Mouse (Mus musculus): ENCODE measurements around the gene Pdcd1lg2. TPM values are rescaled to one million over a fixed set of nuclear protein-coding genes. Genes with fewer than 3 reads are reported as not detected.
"Not testable (repeated sequence)": the region's sequence is repeated elsewhere in the genome, so short reads cannot be mapped to it uniquely, and the experiment has no call there.

Gene Pdcd1lg2
- total RNA-seq, 2 experiments from 2014 or later: not detected

GRCm38 (mm10) chr19:29379839-29380603 is 30.7 kb upstream of the Pdcd1lg2 start:
- intact Hi-C loops (cut with DNase I): no loop called here
- DNase-seq: no peak

DNA sequence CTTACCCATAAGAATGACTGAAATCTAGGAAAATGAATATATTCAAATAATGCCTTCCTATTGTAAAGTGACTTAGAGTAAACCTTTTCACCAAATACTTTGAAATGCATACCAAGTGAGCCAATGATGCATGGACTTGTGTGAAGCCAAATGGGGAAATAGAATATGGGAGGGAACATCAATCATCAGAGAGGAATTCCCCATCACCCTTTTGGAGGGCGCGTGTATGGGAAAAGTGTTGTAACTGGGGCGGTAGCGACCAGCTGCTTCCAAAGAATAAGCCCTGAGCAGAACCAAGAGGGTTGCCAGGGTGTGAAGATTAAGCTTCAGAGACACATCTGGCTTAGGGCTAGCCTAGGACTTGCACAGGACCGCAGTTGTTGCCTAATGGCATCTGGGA is 27.4 kb upstream of the Pdcd1lg2 start:
- intact Hi-C loops (cut with DNase I): no loop called here
- DNase-seq: no peak

- intact Hi-C loops (cut with DNase I): no loop called here
- DNase-seq: no peak
Measured at GRCm38 (mm10) chr19:29384412-29384811, 26.3 kb upstream of the Pdcd1lg2 start.

DNA sequence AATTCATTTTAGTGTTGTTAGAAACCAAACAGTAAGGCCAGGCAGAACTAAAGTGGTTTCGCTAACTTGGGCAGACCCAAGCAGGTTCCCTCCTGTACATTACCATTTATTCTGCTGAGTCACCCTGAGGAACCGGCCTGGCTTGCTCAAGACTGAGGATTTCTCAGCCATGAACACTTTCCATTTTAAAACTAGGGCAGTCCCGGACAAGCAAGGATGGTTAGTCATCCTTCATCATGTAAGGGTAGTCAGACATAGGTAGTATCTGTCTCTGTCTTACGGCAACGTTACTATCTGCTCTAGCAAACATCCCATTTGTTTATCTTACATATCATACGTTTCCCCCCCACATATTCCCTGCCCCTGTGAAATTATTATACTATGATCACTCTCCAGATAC is 25.7 kb upstream of the Pdcd1lg2 start:
- no peak for DNase-seq
- intact Hi-C loops (cut with DNase I): no loop called here

GRCm38 (mm10) chr19:29385822-29386221 is 24.9 kb upstream of the Pdcd1lg2 start:
- DNase-seq: no peak
- intact Hi-C loops (cut with DNase I): no loop called here

- intact Hi-C loops (cut with DNase I): no loop called here
- no peak for DNase-seq
Measured at GRCm38 (mm10) chr19:29388818-29389217, 21.9 kb upstream of the Pdcd1lg2 start.

DNA sequence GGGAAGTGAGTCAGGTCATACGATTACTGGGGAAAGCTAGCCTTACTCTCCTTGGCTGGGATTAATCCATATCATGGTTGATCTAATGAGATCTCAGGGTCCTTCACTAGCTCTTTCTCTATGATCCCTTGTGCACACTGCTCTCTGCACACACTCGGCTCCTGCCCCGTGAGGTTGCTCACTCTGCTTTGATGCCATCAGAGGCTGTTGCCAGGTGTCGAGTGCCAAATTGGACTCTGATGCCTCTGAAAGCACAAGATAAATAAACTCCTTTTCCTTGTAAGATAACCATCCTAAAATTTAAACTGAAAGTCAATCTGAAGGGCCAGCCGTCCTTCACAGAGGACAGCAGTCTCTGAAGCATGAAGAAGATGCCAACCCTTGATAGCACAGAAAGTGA is 20.2 kb upstream of the Pdcd1lg2 start:
- intact Hi-C loops (cut with DNase I): no loop called here
- no peak for DNase-seq

- no peak for DNase-seq
- intact Hi-C loops (cut with DNase I): no loop called here
Measured at GRCm38 (mm10) chr19:29391279-29391678, 19.4 kb upstream of the Pdcd1lg2 start.

DNA sequence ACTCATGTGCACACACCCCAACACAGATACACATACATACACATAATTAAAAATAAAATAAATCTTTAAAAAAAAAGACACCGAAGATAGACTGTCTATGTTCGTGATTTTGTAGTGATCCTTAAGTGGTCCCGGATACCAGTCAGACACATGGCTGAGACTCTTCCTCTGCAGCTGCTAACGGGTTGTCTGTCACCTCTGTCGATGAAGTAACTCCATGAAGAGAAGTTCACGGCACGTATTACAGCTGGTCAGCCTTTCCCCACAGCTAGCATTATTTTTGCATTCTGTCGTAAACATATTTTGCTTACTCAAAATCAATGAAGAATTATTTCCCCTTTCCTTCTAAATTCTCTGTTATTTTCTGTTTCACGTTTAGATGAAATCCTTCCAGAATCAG is 17.4 kb upstream of the Pdcd1lg2 start:
- no peak for DNase-seq
- intact Hi-C loops (cut with DNase I): no loop called here

GRCm38 (mm10) chr19:29394721-29395120 is 16.0 kb upstream of the Pdcd1lg2 start:
- no peak for DNase-seq
- intact Hi-C loops (cut with DNase I): no loop called here

GRCm38 (mm10) chr19:29396353-29396752 is 14.4 kb upstream of the Pdcd1lg2 start:
- no peak for DNase-seq

DNA sequence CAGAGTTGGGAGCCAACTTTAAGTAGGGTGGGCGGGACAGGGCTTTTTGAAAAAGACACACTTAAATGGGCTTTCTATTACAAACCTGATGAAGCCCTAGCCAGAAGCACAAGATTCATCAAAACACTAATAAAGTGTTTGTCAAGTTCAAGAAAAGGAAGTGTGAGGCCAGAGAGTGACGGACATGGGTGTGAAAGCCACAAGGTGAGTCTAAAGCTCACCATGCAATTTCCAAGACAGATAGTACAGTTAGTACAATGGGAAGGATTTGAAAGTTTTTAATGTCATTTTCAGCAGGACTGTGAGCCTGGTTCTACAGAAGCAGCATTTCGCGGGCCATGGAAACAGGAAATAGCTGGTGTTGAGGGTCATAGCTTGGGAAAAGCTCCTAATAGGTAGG is 10.9 kb upstream of the Pdcd1lg2 start:
- no peak for DNase-seq
- intact Hi-C loops (cut with DNase I): no loop called here

More at GRCm38 (mm10) chr19:29396353-29396752, 14.4 kb upstream of the Pdcd1lg2 start:
- intact Hi-C loops (cut with DNase I): no loop called here

DNA sequence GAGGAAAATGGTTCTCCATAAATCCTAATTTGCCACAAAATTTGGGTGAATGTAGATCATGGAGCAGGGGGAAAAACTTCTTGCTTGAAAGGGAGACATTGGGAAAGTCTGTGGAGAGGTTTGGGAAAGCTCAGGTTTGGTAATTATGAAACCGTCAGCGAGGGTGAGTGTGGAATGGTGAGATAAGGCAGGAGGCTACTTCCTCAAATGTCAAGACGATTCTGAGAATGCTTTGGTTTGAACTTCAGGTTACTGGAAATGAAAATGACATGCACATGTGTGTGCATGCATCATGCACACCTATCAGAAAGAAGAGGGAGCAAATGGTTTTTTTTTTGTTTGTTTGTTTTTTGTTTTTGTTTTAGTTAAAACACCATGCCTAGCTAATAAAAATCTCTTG is 10.3 kb upstream of the Pdcd1lg2 start:
- no peak for DNase-seq
- intact Hi-C loops (cut with DNase I): no loop called here

DNA sequence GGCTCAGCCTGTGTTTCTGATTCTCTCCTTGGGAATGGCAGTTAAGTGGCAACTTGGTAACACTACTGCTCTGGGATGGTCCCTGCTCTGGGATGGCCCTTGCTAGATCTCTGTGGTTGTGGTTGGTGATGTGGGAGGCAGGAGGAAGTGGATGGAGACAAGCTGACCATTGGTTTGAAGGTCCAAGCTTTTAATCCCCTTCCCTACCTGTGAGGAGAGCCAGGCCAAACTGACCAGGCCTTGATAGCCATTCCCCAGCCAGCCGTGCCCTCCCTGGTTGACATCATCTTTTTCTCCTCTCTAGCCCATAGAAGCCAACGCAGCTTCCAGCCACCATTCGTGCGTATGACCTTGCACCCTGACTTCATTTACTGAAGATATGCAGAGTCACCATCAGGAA is 8.1 kb upstream of the Pdcd1lg2 start:
- intact Hi-C loops (cut with DNase I): no loop called here
- DNase-seq: no peak

DNA sequence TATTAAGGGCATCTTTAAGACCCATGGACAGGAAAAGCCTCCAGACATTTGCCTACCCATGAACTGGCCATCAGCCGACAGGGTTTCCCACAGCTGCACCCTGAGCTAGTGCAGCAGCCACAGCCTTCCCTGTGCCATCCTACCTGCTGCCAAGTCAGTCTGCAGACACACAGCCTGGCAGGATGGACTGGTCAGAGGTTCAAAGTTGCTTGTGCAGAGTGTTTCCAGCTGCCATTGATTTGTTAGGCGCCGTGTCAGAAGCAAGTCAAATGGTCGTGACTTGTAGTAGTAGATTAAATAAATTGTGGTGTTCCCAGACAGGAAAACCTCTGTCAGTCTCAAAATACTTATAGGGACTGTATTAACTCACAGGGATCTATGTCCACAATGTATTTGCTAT is 7.5 kb upstream of the Pdcd1lg2 start:
- intact Hi-C loops (cut with DNase I): no loop called here
- DNase-seq: no peak

DNA sequence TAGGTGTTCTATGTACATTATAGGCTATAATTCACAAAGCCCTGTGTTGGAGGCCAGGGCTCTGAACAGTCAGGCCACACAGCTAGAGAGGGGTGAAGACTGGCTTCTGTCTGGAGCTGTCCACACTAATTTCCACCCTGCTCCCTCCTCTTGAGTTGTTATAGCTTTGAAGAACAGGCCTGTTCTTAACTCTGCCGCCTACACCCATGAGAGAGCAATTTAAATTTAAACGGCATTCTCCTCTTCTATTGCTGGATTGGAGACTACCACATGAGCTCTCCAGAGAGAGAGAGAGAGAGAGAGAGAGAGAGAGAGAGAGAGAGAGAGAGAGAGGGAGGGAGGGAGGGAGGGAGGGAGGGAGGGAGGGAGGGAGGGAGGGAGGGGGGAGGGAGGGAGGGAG is 5.3 kb upstream of the Pdcd1lg2 start:
- no peak for DNase-seq
- intact Hi-C loops (cut with DNase I): no loop called here

- no peak for DNase-seq
Measured at GRCm38 (mm10) chr19:29406042-29407017, 4.4 kb upstream of the Pdcd1lg2 start.

DNA sequence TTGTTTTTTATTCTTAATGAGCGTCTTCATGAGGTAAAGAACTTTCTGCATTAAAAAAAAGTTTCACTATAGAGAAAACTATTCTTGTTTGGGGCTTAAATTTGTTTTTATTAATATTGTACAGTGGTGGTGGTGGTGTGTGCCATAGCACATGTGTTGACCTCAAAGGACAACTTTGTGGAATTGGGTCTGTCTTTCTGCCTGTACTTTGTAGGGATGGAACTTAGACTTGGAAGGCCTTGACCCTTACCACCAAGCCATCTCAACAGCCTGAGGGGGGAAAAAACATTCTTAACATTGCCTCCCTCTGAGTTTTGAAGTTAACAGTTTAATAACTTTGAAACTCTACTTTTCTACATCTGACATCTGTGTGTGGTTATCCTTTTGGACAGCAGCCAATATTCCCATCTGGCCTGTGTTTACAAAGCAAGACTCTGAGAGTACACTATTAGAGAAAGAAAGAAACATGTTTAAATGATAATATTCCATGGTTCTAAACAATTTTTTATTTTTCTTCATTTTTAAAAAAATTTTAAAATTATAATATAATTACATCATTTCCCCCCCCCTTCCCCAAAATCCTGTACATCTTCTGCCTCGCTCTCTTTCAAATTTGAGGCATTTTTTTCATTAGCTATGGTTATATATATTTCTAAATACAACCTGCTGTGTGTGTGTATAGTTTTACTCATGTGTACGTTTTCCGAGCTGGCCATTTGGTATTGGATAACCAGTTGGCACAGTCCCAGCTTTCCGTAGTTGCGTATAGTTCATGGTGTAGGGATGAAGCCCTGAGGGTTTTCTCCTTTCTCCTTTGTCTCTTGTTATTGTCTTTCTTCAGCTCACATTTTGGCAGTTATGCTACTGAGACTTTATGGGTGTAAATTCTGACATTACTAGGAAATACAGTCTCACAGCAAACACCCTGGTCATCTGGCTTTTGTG is 2.0 kb downstream of the Pdcd1lg2 start:
- DNase-seq: peak; percentile 57 to 64

More at GRCm38 (mm10) chr19:29406042-29407017, 4.4 kb upstream of the Pdcd1lg2 start:
- intact Hi-C loops (cut with DNase I): no loop called here

DNA sequence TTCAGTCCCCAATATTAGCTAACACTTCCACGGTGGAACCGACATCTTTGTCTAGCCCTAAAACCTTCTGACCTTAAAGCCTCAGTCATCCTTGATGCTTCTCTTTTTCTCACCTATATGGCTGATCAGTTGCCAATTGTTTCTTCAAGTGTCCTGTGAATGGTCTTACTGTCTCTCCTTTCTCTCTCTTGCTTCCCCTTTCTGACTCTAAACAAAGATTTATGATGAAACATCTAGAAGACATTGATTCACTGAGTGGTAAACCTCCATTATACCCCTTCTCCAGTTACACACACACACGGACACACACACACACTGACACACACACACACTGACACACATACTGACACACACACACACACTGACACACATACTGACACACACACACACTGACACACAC is 3.8 kb downstream of the Pdcd1lg2 start:
- intact Hi-C loops (cut with DNase I): no loop called here
- no peak for DNase-seq

More for the DNA sequence above, 2.0 kb downstream of the Pdcd1lg2 start:
- intact Hi-C loops (cut with DNase I): no loop called here

DNA sequence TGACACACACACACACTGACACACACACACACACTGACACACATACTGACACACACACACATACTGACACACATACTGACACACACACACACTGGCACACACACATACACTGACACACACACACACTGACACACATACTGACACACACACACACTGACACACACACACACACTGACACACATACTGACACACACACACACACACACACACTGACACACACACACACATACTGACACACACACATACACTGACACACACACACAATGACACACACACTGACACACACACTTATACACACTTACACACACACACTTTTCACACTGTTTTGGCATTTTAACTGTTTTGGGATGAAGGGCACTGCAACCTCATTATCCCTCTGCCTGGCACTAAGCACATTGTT is 4.2 kb downstream of the Pdcd1lg2 start:
- intact Hi-C loops (cut with DNase I): not testable (repeated sequence)

More for the DNA sequence above, 4.2 kb downstream of the Pdcd1lg2 start:
- not testable (repeated sequence) for DNase-seq
